Mouse (Mus musculus) MN1 (cell line): ENCODE data around the gene Col6a1.
A peak's percentile ranks its signal among the peaks of the same experiment; 100 is the strongest.

ENCODE experiments used
- DNase-seq: peaks from one replicate; pipeline ENCODE4 v3.0.0-alpha.2; 2016; ENCODE audit warnings: low spot score

The Col6a1 gene

DNA sequence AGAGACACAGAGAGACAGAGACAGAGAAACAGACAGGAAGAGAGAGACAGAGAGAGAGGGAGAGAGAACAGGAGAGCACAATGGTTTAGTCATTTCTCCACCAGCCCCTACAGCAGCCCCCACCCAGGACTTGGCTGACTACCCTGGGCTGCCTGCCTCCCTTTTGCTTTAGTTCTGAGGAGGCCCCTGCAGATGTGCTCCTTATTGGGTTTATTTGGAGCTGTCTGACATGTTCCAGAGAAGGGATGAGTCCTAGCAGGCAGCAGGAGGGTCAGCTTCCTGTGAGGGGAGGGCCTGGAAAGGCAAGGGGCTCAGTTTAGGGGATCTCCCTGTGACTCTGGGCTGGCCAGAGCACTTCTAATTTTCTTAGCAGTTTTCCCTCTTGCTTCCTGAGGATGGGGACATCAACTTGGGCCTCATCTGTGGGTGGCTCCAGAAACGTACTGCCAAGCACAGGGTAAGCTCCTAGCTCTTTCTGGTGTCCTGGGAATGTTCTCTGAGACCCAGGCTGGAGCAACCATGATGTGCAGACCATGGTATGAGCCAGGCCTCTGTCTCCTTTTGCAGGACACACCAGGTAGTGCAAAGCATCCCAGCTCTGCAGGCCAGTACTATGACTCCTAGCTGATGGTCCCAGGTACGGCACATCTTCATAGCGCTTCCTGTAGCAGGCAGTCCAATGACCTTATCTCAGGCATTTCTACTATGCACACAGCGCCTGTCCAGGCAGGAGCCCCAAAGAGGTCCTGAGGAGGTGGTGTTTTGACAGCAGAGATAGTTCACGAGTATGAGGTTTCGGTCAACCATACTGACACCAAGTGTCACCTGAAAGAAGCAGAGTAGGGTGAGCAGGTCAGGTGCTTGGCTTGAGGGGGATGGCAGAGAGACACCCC is 45.0 kb downstream of the Col6a1 start:
- DNase-seq: no peak

DNA sequence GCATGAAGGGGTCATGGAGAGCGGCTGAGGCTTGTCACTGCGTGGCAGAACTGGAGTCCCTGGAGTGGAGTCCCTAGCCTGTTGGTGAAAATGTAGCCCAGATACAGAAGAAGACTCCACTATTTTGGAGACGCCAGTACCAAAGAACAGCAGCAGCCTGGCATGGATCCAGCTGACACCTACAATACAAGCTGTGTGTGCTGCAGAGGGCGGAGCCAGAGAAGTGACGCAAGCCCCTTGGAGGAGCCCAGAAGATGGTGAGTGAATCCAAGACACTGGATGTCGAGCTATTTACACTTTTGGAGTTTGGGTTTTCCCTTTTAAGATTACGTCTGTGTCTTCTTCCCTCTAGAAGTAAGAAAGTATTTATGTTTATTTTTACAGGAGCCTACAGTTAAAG is 47.8 kb downstream of the Col6a1 start:
- peak; percentile 8 for DNase-seq

DNA sequence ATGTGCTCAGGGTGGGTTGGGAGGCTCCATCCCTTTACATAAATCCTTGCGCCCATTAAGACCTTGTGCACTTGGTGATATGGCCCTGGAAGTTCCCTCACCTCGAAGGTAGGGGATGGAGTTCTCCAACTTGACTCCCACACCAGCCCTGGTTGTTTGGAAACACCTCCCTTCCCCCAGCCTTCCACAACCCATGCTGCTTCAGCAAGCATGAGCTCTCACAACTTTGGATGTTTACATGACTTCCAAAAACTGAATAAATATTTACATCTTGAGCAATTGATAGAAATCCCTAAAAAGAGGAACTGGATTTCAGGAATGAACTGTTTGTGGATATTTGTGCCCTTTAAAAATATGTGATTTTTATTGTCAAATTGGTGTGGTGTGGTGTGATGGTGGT is 50.7 kb downstream of the Col6a1 start:
- no peak for DNase-seq

DNA sequence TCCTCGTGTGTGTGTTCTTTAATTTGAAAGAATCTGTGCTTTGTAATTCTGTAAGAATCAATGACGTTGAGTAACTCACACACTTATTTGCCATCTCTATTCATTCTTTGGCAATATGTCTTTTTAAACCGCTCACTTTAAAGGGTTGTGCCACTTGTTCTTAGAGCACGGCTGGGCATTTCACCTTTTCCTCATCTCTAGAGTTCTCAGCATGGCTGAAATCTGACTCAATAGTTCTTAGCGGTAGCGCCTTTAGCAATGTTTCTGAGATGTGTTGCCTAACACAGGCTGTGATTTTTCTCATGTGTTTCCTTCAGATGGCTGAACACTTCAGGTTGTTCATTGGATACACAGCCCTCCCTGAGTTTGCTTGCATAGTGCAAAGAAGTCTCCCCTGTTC is 51.4 kb downstream of the Col6a1 start:
- DNase-seq: no peak

DNA sequence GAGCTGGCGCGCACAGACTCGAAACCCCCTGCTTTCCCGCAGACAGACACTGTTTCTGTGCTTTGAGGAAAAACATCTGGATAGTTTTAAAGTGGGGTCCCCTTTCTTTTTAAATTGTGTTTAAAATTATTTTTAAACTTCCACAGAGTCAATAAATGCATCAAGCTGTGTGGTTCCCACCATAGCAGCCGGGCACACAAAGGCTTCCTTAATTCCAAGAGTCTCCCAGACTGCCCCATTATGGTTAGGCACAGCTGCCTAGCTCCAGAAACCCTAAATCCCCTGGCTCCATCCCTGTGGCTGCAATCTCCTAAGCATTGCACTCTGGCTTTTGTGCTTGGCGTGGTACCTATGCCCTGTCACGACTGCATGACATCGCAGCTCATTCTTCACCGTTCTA is 54.0 kb downstream of the Col6a1 start:
- no peak for DNase-seq

DNA sequence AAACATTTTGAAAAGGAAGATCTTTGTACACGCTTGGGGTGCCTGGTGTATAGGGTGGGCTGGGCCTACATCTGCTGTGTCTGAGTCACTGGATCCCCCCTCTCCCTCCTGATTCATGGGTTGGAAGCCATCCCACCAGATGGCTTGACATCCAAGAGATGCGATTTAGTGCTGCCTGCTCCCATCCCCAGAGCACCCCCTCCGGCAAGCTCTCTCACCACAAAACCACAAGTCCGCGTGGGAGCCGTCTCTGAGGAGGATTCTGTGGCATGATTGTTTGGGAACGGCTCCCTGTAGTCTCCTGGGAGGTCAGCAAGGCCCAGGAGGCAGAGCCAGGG is 57.1 kb downstream of the Col6a1 start:
- DNase-seq: no peak

DNA sequence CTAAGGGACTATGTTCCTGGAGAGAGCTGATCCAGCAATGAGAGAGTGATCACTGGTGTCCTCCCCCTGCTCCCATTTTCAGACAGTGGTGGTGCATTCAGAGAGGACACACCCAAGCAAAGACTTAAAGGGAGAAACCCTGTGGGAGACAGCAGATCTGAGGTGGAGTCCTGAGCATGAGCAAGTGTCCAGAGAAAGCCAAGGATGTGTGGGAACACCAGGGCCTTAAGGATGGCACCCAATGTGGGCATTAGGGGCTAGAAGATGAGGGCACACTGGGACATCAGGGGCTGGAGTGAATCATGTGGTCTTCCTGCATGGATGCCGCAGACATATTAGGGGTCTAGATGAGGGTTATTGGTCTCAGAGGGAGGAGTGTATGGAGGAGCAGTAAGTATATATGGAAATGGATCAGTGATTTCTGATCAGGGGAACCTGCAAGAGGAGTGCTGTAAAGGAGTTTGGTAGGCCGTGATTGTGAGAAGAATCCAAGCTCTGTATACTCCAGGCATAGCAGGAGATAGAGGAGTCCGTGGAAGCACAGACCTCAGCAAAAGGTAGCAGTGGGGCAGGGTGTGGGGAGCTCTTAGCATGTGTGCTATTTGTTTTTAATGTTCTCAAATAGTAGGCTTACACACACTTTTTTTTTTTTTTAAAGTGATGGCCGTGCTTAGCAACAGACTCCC is 57.6 kb downstream of the Col6a1 start:
- no peak for DNase-seq

DNA sequence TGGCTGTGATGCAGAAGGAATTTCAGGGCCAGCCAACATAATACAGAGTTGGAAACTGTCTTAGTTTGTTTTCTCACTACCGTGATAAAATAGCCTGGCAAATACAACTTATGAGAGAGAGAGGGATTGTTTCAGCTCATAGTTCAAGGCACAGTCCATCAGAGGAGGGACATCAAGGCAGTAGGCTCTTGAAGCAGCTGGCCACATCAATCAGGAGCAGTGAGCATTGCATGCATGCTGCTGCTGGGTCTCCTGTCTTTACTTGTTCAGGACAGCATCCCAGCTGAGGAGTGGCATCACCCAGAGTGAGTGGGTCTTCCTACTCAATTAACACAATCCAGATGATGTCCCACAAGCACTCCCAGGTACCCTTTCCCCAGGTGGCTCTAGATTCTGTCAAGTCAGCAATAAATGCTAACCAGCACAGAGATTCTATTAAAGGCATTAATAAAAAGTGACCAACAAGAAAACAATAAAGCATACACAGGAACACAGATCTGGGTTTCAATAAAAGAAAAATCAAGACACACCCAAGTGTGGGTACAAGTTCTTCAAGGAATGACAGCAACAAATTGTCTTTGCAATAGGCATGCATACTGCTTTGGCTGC is 58.7 kb downstream of the Col6a1 start:
- no peak for DNase-seq

DNA sequence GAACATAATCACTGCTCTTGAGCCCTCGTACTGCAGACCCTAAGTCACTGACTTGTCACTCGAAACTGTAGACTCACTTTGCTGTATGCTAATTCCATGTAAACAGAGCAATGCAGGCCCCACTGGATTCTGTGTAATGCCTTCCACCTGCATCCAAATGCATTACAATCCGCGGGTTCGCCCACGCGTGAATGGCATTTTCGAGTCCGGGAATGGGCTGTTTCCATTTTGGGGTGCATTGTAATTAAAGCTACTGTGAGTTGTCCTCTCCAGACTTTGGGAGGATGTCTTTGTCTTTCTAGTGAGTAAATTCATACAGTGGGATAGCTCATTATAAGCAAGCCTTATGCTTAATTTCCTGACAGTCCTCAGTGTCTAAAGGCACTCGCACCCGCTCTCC is 60.4 kb downstream of the Col6a1 start:
- DNase-seq: no peak

DNA sequence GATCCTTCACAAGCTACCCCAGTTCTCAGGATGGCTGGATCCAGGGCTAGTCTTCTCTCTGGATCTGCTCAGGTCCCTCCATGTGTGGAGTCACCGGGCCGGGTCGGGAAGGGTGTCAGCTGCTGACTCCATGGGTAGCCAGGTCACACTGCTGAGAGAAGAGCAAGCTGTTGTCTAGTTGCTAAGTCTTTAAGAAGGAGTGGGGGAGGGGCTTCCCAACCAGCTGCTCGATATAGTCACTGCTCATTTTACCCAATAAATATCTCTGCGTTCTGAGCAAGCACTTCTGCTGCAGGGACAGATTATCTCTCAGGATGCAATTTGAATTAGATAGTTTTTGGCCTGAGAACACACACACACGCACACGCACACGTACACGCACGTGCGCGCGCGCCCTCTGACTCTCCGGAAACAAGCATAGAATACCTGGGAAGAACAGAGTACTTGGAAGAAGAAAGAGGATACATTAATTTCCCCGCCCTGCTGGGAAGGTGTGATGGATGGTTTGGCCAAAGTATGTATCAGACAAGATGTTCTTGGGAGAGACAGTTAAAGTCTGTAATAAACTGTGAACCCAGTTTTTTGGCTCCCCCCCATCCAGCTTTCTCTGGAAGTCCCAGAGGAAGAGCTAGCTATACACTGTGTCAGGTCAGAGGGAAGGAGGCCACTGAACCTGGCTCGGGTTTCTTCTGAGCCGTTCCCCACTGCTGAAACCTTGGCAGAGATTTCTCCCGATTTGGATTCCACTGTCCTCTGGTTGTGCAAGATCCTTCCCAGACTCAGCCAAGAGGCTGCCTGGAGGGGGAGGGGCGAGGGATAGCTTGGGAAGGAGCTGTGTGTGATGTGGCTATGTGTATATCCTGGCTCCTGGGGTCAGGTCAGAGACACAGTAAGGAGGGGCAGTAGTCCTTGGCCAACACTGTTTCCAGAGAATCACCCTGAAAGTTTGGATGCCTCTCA is 61.5 kb downstream of the Col6a1 start:
- DNase-seq: no peak
